Mouse (Mus musculus): ENCODE measurements around the gene Cxadr.

DNA sequence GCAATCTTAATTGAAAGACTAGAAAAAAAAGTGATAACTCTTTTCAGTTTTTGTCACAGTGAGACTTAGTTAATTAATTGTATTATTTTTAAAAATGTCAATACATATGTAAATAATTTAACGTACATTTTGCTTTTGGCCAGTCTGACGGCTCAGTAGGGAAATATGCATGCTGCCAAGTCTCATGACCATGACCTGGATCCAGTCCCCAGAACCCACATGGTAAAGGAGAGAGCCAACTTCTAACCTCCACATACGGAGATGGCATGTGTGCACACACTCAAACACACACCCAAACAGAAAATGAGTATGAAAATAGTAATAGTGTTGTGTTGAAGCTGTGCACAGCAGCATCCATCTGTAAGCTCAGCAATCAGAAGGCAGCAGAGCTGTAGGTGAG is 88.7 kb downstream of the Cxadr start:
- TF ChIP-seq CTCF (IDR thresholded peaks at IDR 0.05) (no peak), POLR2A (IDR thresholded peaks at IDR 0.05; ENCODE audit: insufficient read depth, low read depth, low read length) (no peak)

Data from heart, adult 2 months (tissue).